Mouse (Mus musculus) Patski (cell line): ENCODE data around the gene Rufy1. TPM values are rescaled to one million over a fixed set of nuclear protein-coding genes. Genes with fewer than 3 reads are reported as not detected.
"Not testable (repeated sequence)": the region's sequence is repeated elsewhere in the genome, so short reads cannot be mapped to it uniquely, and the experiment has no call there.

ENCODE experiments used
- ATAC-seq: fragments of 100-300 bp; one replicate; pipeline ENCODE4 v1.8.0; 2021
- CTCF ChIA-PET: fragments of 350-600 bp; sonication (Branson Sonifier 250); formaldehyde crosslinking; loops from one replicate; lab custom pipeline; 2022; ENCODE audit warnings: inconsistent platforms; lab: Charles Lee
- POLR2A ChIA-PET: fragments of 350-600 bp; sonication (Branson Sonifier 250); formaldehyde crosslinking; loops from one replicate; lab custom pipeline; 2022; ENCODE audit warnings: antibody characterized with exemption, inconsistent platforms; lab: Charles Lee
- DNase-seq: peaks from one replicate; pipeline ENCODE4 v3.0.0-alpha.2; 2011; ENCODE audit warnings: low read depth, low spot score
- H3K27me3 ChIP-seq: fragments of 371-371 bp; one replicate; pipeline ENCODE4 v1.5.1; 2021
- CTCF ChIP-seq: fragments of 100-300 bp; IDR thresholded peaks from one replicate; pipeline ENCODE4 v1.5.1; 2021
- in situ Hi-C: fragments of 300-500 bp; cut with MboI; formaldehyde crosslinking; loops from 3 replicates; pipeline ENCODE4 v1.11.1; 2018; ENCODE audit warnings: low pct_unique_long_range_greater_than_20kb, mixed read lengths
- polyA plus RNA-seq: library from polyadenylated mRNA; unstranded; gene quantifications from one replicate; pipeline ENCODE4 v1.2.3, GENCODE M21; 2021

The Rufy1 gene
- polyA plus RNA-seq, 1 experiment from 2014 or later = 35.8 TPM

- ATAC-seq (no peak), DNase-seq (no peak)
- no peak for TF ChIP-seq CTCF
- peaks cover 2% of the 10 kb centered on the region for H3K27me3 ChIP-seq
- POLR2A ChIA-PET = no interaction called here
- CTCF ChIA-PET = interaction anchor here (0.6 to 1.7 kb wide), 2 partner anchors 13 to 280 kb away, joined by 3 to 6 read pairs; no protein-coding TSS in a partner anchor
- in situ Hi-C loops = loop anchor here (5.0 kb wide), 1 partner anchor 311 kb away; no protein-coding TSS in a partner anchor
Observed at GRCm38 (mm10) chr11:50456455-50456854, 25.5 kb upstream of the Rufy1 start.

DNA sequence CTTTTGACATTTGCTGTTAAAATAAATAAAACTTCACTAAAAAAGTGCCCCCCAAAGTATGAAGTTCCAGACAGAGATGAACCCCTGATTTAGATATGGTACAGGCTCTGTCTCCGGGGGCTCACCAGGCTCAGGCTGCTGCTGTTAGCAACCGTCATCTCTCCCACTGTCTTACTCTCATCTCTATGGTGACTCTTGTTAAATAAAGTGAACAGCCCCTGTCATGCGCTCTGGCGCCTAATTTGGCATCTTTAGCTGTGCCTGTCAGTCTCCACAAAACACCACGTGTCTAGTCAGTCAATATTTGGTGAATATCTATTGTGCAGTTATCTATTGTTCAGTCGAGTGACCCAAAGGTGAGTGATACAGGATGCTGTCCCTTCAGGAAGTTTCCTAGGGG lies 24.0 kb upstream of the Rufy1 start:
- DNase-seq (no peak), ATAC-seq (no peak)
- in situ Hi-C loops = loop anchor here (5.0 kb wide), 1 partner anchor 312 kb away; no protein-coding TSS in a partner anchor
- TF ChIP-seq CTCF = no peak
- ChIA-PET POLR2A (no interaction called here), CTCF (interaction anchor here (1.7 kb wide), 1 partner anchor 11 kb away, joined by 6 read pairs; no protein-coding TSS in a partner anchor)
- H3K27me3 ChIP-seq = no peaks in the 10 kb centered on the region

- in situ Hi-C loops = no loop called here
- DNase-seq (no peak), ATAC-seq (no peak)
- CTCF ChIA-PET = interaction anchor here (2.6 kb wide), 1 partner anchor 11 kb away, joined by 7 read pairs; no protein-coding TSS in a partner anchor
- POLR2A ChIA-PET = no interaction called here
- TF ChIP-seq CTCF = no peak
- no peaks in the 10 kb centered on the region for H3K27me3 ChIP-seq
Observed at GRCm38 (mm10) chr11:50450236-50450635, 19.3 kb upstream of the Rufy1 start.

DNA sequence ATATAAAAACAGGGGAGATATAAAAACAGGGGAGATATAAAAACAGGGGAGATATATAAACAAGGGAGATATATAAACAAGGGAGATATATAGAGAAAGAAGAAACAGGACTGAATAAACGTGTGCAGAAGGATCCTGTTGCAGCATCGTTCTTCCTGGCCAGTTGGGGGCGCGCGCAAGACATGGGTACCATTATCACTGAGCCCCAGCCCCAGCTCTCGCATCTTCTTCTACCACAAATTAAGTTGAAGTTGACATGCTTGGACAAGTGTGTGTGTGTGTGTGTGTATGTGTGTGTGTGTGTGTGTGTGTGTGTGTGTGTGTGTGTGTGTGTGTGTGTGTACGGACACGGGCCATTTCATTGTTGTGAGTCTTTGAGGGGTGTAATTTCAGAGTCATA lies 17.2 kb upstream of the Rufy1 start:
- in situ Hi-C loops, ATAC-seq, CTCF ChIA-PET, DNase-seq, H3K27me3 ChIP-seq: not testable (repeated sequence)
- POLR2A ChIA-PET = interaction anchor here (0.7 kb wide), 1 partner anchor 74 kb away, joined by 3 read pairs; no protein-coding TSS in a partner anchor

- CTCF ChIA-PET = interaction anchor here (0.6 to 1.2 kb wide), 4 partner anchors 8 to 325 kb away, joined by 3 to 6 read pairs (median 5); no protein-coding TSS in a partner anchor
- ATAC-seq (no peak), DNase-seq (no peak)
- in situ Hi-C loops = no loop called here
- H3K27me3 ChIP-seq = no peaks in the 10 kb centered on the region
- POLR2A ChIA-PET = interaction anchor here (0.5 kb wide), 1 partner anchor 20 kb away, joined by 3 read pairs; no protein-coding TSS in a partner anchor
- TF ChIP-seq CTCF = peak; percentile 52
Observed at GRCm38 (mm10) chr11:50443259-50444065, 12.5 kb upstream of the Rufy1 start.

DNA sequence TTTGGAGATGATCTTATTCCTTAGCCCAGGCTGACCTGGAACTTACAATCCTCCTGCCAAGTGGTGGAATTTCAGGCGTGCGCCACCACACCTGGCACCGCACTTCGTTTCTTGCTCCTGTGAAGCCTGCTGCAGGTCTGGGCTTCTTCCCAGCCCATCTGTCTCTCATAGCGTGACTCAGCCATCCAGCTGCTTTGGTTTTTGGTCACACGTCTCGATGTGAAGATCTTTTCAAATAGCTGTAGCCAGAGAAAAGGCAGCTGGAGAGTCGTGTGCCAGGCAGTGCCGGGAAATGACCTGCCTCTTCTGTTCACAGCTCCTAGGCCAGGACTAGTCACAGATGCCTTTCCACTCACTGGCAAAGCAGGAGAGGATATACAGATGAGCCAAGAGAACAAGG lies 10.7 kb upstream of the Rufy1 start:
- no peak for DNase-seq
- no peak for TF ChIP-seq CTCF
- peak; percentile 17 for ATAC-seq
- no peaks in the 10 kb centered on the region for H3K27me3 ChIP-seq
- in situ Hi-C loops = no loop called here
- CTCF ChIA-PET = interaction anchor here (2.3 kb wide), 1 partner anchor 328 kb away, joined by 7 read pairs; no protein-coding TSS in a partner anchor
- POLR2A ChIA-PET = no interaction called here

- in situ Hi-C loops = no loop called here
- POLR2A ChIA-PET = interaction anchor here (0.5 kb wide), 1 partner anchor 385 kb away, joined by 3 read pairs; no protein-coding TSS in a partner anchor
- TF ChIP-seq CTCF = no peak
- CTCF ChIA-PET = interaction anchor here (2.3 kb wide), 1 partner anchor 329 kb away, joined by 7 read pairs; no protein-coding TSS in a partner anchor
- H3K27me3 ChIP-seq = no peaks in the 10 kb centered on the region
- DNase-seq = no peak
- ATAC-seq = no peak
Observed at GRCm38 (mm10) chr11:50440691-50441090, 9.8 kb upstream of the Rufy1 start.

- POLR2A ChIA-PET = no interaction called here
Observed at GRCm38 (mm10) chr11:50439857-50440256, 8.9 kb upstream of the Rufy1 start.

DNA sequence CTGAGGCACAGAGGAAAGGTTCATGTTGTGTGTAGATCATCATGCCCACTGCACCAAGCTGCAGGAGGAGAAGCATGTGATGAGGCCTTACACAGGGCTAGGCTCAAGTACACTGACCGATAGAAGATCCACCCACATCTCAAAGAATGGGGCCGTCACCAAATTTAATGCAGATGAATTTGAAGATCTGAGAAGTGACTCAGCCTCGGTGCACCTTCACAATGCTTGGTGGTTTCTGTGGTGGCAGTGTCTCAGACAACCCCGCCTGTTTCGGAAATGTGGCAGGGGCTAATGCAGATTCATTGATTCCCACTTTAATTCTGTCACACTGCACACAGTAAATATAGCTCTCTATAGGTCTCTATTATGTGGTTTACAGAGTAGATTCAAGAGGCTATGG lies 2.0 kb upstream of the Rufy1 start:
- ChIA-PET POLR2A (no interaction called here), CTCF (no interaction called here)
- ATAC-seq = no peak
- no peak for DNase-seq
- in situ Hi-C loops = no loop called here
- no peak for TF ChIP-seq CTCF
- H3K27me3 ChIP-seq = no peaks in the 10 kb centered on the region

More at GRCm38 (mm10) chr11:50439857-50440256, 8.9 kb upstream of the Rufy1 start:
- H3K27me3 ChIP-seq = no peaks in the 10 kb centered on the region
- DNase-seq (peak; percentile 75), ATAC-seq (peak; percentile 82)
- in situ Hi-C loops = no loop called here
- CTCF ChIA-PET = interaction anchor here (0.9 to 2.1 kb wide), 3 partner anchors 10 to 330 kb away, joined by 5 to 7 read pairs (median 7); no protein-coding TSS in a partner anchor
- TF ChIP-seq CTCF = peak; percentile 72

- DNase-seq (no peak), ATAC-seq (no peak)
- TF ChIP-seq CTCF = no peak
- in situ Hi-C loops = no loop called here
- CTCF ChIA-PET = no interaction called here
- POLR2A ChIA-PET = interaction anchor here (0.7 kb wide), 1 partner anchor 162 kb away, joined by 4 read pairs; no protein-coding TSS in a partner anchor
- H3K27me3 ChIP-seq = no peaks in the 10 kb centered on the region
Observed at GRCm38 (mm10) chr11:50432069-50432440, 1.1 kb upstream of the Rufy1 start.
